Mouse (Mus musculus): ENCODE results near the gene Chrnb2. TPM values are rescaled to one million over a fixed set of nuclear protein-coding genes. Genes with fewer than 3 reads are reported as not detected.
"Not testable (repeated sequence)": the region's sequence is repeated elsewhere in the genome, so short reads cannot be mapped to it uniquely, and the experiment has no call there.

Gene Chrnb2
- total RNA-seq (2015; ENCODE audit: low replicate concordance) (not detected in 2 replicates), total RNA-seq (2017; ENCODE audit: low replicate concordance) (0.13 and 0.23 TPM in 2 replicates)

GRCm38 (mm10) chr3:89764119-89764724, at the start of gene Chrnb2:
Gene Chrnb2, minus strand, starts transcription at chr3:89764632.
- peak; percentile 72 for ATAC-seq (replicated peaks; ENCODE audit: low FRiP score, poor library complexity, severe bottlenecking)

- no peak for ATAC-seq (replicated peaks; ENCODE audit: low FRiP score, poor library complexity, severe bottlenecking)
Observed at GRCm38 (mm10) chr3:89814051-89814450, 49.6 kb upstream of the Chrnb2 start.

DNA sequence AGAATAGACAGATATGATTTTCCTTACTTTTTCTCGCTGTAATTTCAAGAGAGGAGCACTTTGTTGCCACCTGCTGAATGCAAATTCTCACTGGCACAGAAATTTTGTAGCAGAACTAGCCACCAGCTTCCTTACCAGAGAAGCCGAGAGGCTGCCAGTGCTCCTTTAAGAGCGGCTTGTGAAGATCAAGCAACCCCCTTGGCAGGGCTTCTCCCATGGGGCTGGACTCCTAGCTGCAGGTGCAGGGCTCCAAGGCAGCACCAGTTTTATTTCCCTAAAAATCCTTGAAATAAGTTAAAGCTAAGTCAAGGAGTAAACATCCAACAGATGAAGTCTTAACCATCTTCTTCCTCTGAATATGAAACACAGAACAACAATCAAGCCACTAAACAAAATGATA, 47.7 kb upstream of the Chrnb2 start:
- no peak for ATAC-seq (replicated peaks; ENCODE audit: low FRiP score, poor library complexity, severe bottlenecking)

DNA sequence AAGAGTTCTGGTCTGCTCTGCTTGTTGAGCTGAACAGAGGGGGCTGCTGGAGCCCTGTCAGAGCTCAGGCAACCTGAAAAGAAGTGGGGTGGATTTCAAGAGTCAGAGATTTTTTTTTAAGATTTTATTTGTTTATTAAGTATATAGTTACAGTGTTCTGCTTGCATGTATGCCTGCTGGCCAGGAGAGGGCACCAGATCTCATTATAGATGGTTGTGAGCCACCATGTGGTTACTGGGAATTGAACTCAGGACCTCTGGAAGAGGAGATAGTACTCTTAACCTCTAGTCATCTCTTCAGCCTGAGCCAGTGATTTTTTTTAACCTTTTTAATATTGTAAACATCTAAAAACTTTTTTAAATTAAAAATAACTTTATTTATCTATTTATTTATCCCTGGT, 46.4 kb upstream of the Chrnb2 start:
- no peak for ATAC-seq (replicated peaks; ENCODE audit: low FRiP score, poor library complexity, severe bottlenecking)

GRCm38 (mm10) chr3:89808638-89809037, 44.2 kb upstream of the Chrnb2 start:
- peak; percentile 95 for ATAC-seq (replicated peaks; ENCODE audit: low FRiP score, poor library complexity, severe bottlenecking)

- peak; percentile 86 for ATAC-seq (replicated peaks; ENCODE audit: low FRiP score, poor library complexity, severe bottlenecking)
Observed at GRCm38 (mm10) chr3:89807881-89808280, 43.4 kb upstream of the Chrnb2 start.

DNA sequence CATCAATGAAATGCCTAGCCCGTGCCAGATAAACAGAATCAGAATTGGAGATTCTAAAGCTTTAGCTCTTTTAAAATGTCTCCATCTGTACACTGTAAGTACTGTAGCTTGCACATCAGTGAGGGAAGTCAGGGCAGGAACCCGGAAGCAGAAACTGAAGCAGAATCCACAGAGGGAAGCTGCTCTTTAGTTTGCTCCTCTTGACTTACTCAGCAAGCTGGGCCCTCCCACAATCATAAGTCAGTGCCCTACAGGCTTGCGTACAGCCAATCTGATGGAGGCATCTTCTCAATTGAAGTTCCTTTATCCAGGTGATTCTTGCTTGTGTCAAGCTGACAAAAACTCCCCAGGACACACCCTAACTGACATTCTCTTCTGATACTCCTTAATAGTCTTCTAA, 42.7 kb upstream of the Chrnb2 start:
- no peak for ATAC-seq (replicated peaks; ENCODE audit: low FRiP score, poor library complexity, severe bottlenecking)

GRCm38 (mm10) chr3:89806751-89807150, 42.3 kb upstream of the Chrnb2 start:
- ATAC-seq (replicated peaks; ENCODE audit: low FRiP score, poor library complexity, severe bottlenecking): no peak

DNA sequence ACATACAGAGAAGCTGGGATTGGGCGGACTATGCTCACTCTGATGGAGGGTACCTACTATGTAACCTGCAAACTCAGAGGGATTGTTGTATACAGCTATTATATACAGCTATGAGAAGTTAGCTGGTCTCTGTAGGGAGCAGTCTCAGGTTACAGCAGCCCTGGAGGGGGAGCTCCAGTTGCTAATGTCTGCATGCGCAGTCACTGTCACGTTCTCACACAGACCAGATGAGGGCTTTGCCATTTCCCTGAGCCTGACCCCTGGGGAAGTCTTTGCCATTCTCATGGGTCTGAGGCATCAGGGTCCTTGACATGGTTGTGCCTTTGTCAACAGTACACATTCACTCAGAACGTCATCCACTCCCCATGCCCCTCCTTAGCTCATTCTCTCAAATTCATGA, 40.7 kb upstream of the Chrnb2 start:
- ATAC-seq (replicated peaks; ENCODE audit: low FRiP score, poor library complexity, severe bottlenecking): no peak

DNA sequence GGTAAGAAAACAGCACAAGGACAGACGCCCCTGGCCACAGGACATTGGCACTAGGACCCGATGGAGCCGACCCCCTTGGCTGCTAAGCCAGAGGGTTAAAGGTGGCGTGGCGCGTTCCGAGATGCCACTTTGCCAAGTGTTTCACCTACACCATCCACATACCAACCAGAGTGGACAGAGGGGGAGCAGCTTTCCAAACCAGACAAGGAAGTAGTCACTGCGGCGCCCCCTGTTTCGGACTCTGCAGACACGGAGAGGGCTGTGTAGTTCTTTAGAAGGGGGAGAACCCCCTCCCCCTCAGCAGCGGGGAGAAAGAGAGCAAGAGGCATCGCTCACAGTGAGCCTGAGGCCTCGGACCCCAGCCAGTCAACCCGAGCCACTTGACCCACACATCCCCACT, 38.4 kb upstream of the Chrnb2 start:
- no peak for ATAC-seq (replicated peaks; ENCODE audit: low FRiP score, poor library complexity, severe bottlenecking)

GRCm38 (mm10) chr3:89801507-89801847, 37.0 kb upstream of the Chrnb2 start:
- ATAC-seq (replicated peaks; ENCODE audit: low FRiP score, poor library complexity, severe bottlenecking): no peak

GRCm38 (mm10) chr3:89800774-89801506, 36.5 kb upstream of the Chrnb2 start:
- no peak for ATAC-seq (replicated peaks; ENCODE audit: low FRiP score, poor library complexity, severe bottlenecking)

DNA sequence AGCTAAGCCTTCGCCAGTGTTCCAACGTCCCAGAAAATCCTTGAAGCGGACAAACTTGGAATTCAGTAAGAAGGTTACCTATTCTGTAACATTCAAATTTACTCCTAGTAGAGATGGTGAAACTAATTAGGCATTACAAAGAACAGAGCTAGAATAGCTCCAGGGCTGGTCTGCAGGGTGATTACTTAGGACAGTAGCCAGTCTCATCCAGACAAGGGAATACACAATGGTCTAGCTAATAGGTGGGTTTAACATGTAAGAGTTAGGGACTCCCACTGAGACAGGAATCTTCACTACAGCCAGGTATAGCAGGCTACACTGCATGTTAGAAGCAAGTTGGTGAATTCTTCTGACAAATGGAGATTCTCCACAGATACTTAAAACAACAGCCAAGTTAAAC, 35.6 kb upstream of the Chrnb2 start:
- ATAC-seq (replicated peaks; ENCODE audit: low FRiP score, poor library complexity, severe bottlenecking): not testable (repeated sequence)

GRCm38 (mm10) chr3:89799476-89799875, 35.0 kb upstream of the Chrnb2 start:
- no peak for ATAC-seq (replicated peaks; ENCODE audit: low FRiP score, poor library complexity, severe bottlenecking)

GRCm38 (mm10) chr3:89798518-89798917, 34.1 kb upstream of the Chrnb2 start:
- no peak for ATAC-seq (replicated peaks; ENCODE audit: low FRiP score, poor library complexity, severe bottlenecking)

DNA sequence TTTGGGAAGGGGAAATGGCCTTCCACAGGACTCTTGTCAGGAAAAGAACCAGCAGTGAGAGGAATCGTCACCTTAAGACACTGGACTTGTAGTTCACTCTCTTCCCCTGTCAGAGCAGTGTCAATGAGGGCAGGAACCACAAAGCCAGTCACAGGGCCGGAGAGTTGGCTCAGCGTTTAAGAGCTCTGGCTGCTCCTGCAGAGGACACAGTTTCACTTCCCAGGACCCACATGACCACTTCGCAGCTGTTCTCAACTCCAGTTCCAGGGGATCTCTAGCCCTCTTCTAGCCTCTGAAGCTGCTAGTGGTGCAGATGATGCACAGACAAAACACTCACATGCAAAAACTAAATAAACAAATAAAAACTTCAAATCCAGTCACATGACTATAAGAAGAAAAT, 31.9 kb upstream of the Chrnb2 start:
- ATAC-seq (replicated peaks; ENCODE audit: low FRiP score, poor library complexity, severe bottlenecking): no peak

GRCm38 (mm10) chr3:89795746-89796145, 31.3 kb upstream of the Chrnb2 start:
- ATAC-seq (replicated peaks; ENCODE audit: low FRiP score, poor library complexity, severe bottlenecking): no peak

DNA sequence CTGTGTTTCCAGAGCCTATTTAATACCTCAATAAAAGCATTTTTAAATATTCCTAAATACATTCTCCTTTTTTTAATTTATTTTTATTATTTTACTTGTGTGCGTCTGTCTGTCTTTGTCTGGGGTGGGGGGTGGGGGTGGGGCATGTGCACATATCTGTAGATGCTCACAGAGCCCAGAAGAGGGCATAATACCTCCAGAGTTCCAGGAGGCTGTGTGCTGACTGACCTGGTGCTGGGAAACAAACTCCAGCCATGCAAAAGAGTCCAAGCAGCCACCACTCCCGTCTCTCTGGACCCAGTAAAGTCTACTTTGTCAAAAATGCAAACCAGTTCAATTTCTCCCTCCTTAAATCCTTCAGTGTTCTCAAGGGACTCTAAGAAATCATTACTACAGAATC, 30.2 kb upstream of the Chrnb2 start:
- ATAC-seq (replicated peaks; ENCODE audit: low FRiP score, poor library complexity, severe bottlenecking): no peak

DNA sequence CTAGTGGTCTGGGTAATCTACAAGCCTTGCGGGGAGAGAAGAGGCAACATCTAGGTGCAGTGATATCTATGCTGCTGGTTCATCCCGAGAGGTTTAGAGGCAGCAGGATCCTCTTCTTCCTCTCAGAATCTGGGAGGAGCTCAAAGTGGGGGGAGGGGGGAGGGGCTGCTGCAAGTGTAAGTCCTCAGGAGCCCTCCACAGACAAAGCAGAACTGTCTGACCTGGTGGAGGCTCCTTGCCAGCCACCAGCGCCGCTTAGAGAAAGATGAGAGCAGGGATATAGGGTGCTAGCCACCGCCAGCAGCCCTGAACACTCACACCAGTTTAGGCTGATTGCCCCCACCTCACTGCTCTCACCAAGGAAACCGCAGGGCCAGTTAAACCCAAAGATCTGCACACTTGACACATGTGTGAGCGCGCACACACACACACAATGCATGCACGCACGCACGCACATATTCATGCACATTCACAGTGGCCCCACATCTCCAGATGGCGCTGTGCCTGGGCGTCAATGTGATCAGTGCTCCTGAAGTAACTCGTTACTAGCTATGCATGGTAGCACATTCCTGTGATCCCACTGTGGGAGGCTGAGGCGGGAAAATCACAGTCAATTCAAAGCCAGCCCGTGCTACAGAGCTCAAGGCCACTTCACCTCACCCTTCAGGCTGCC, 24.4 kb upstream of the Chrnb2 start:
- ATAC-seq (replicated peaks; ENCODE audit: low FRiP score, poor library complexity, severe bottlenecking): no peak

- ATAC-seq (replicated peaks; ENCODE audit: low FRiP score, poor library complexity, severe bottlenecking): no peak
Observed at GRCm38 (mm10) chr3:89786275-89786674, 21.8 kb upstream of the Chrnb2 start.
